Mouse (Mus musculus): ENCODE data around the gene Gm20696. TPM values are rescaled to one million over a fixed set of nuclear protein-coding genes. Genes with fewer than 3 reads are reported as not detected.

The Gm20696 gene
- polyA plus RNA-seq, 1 experiment, result not detected

DNA sequence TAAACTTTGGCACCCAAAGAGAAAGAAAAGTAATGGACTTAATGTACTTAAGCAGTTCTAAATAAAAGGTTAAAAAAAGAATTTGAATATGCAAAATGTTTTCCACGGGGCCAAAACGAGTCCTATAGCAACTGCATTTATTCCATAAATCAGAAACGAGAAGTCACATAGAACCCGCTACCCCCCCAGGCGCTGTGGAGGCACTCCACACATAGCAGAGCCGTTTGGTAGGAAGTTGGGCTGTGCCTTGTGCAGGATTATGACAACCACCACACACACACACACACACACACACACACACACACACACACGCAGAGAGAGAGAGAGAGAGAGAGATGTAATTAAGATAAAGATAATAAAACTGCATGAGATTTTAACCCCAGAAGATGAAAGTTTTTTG is 46.1 kb downstream of the Gm20696 start:
- Histone ChIP-seq H3K27me3 (ENCODE audit: control insufficient read depth) (no peaks in the 10 kb centered on the region), H3K4me3 (replicated peaks) (no peak overlapping the region), H3K9me3 (ENCODE audit: control insufficient read depth, low read length) (no peaks in the 10 kb centered on the region), H3K4me1 (ENCODE audit: control insufficient read depth) (no peaks in the 10 kb centered on the region), H3K36me3 (ENCODE audit: control insufficient read depth) (no peaks in the 10 kb centered on the region)
- TF ChIP-seq GATA1 (IDR thresholded peaks at IDR 0.05; ENCODE audit: low read length) (no peak), TAL1 (IDR thresholded peaks at IDR 0.05; ENCODE audit: low read length) (no peak)

DNA sequence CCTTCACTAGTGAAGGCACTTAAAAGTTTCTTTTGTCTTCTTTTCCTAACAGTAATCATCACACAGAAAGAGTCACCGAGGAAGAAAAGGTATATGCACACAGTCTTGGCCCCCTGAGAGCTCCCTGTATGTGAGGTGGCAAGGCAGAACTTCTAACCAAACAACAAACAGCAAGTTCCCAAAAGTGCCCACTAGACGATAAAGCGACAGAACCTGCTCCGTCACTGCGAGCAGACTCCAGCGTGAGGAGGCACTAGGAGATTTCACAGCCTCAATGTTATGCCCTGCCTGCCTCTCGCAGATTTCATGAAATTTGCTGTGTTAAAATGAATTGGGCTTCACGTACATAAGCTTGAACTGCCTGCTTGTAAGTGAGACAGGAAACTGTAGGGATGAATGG is 46.6 kb downstream of the Gm20696 start:
- H3K9me3 ChIP-seq (ENCODE audit: control insufficient read depth, low read length), result no peaks in the 10 kb centered on the region
- H3K4me3 ChIP-seq (replicated peaks), result no peak overlapping the region
- no peaks in the 10 kb centered on the region for H3K4me1 ChIP-seq (ENCODE audit: control insufficient read depth)
- no peaks in the 10 kb centered on the region for H3K36me3 ChIP-seq (ENCODE audit: control insufficient read depth)
- no peaks in the 10 kb centered on the region for H3K27me3 ChIP-seq (ENCODE audit: control insufficient read depth)
- TF ChIP-seq GATA1 (IDR thresholded peaks at IDR 0.05; ENCODE audit: low read length) (no peak), TAL1 (IDR thresholded peaks at IDR 0.05; ENCODE audit: low read length) (no peak)

DNA sequence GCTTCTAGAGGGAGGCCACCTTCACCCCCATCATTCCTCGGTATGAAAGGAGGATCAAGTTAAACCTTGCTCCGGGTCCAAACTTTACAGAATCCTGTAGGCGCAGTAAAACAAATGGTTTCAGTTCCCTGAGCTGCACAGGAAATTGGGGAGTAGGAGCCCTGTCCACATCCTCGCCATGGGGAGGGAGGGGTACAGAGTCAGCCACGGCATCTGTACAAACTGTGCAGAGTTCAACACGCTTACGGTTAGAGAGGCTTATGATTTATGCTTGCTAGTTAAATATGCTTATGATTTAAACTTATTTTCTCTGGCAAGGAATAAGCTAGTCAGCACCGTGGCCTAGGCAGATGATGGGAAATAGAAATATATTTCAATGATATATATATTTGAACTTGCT is 47.1 kb downstream of the Gm20696 start:
- Histone ChIP-seq H3K36me3 (ENCODE audit: control insufficient read depth) (no peaks in the 10 kb centered on the region), H3K4me1 (ENCODE audit: control insufficient read depth) (no peaks in the 10 kb centered on the region), H3K9me3 (ENCODE audit: control insufficient read depth, low read length) (no peaks in the 10 kb centered on the region), H3K4me3 (replicated peaks) (no peak overlapping the region), H3K27me3 (ENCODE audit: control insufficient read depth) (no peaks in the 10 kb centered on the region)
- TF ChIP-seq TAL1 (IDR thresholded peaks at IDR 0.05; ENCODE audit: low read length), result no peak
- TF ChIP-seq GATA1 (IDR thresholded peaks at IDR 0.05; ENCODE audit: low read length), result no peak

DNA sequence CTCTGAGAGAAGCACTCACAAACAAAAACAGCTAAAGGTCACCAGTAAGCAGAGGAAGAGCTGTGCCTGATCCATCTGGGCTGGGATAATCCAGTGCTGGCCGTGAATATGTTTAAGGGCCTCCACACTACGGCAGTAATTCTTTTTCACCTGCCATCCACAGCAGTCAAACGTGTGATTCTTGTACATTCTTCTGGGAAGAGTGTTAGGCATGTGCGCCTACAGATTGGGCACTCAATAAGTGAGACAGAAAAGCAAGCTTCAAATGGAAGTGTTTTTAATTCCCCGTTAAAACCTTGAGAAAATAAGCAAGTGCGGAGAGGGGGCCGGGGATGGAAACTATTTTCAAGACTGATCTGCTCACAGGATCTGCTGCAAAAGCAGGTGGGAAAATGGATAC is 48.7 kb downstream of the Gm20696 start:
- Histone ChIP-seq H3K36me3 (ENCODE audit: control insufficient read depth) (no peaks in the 10 kb centered on the region), H3K4me1 (ENCODE audit: control insufficient read depth) (no peaks in the 10 kb centered on the region), H3K27me3 (ENCODE audit: control insufficient read depth) (no peaks in the 10 kb centered on the region), H3K4me3 (replicated peaks) (no peak overlapping the region), H3K9me3 (ENCODE audit: control insufficient read depth, low read length) (no peaks in the 10 kb centered on the region)
- TF ChIP-seq GATA1 (IDR thresholded peaks at IDR 0.05; ENCODE audit: low read length) (no peak), TAL1 (IDR thresholded peaks at IDR 0.05; ENCODE audit: low read length) (no peak)

DNA sequence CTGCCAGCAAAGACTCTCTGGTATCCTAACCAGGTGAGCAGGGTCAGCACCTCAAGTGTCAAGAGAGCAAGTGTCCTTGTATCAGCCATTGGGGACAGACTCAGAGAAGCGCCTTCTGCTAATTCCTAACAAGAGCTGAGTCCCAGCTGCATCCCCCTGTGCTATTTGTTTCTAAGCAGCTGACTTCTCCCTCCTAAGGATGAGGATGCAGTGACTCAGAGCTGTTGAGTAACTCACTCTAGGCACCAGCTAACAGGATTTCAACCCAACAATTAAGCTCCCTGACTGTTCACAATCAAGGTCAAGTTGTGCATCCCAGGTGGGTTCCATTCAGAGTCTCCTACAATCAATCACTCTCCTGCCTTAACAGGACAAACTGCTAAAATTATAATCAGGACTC is 49.2 kb downstream of the Gm20696 start:
- H3K4me1 ChIP-seq (ENCODE audit: control insufficient read depth), result no peaks in the 10 kb centered on the region
- H3K9me3 ChIP-seq (ENCODE audit: control insufficient read depth, low read length), result no peaks in the 10 kb centered on the region
- TF ChIP-seq TAL1 (IDR thresholded peaks at IDR 0.05; ENCODE audit: low read length) (no peak), GATA1 (IDR thresholded peaks at IDR 0.05; ENCODE audit: low read length) (no peak)
- H3K4me3 ChIP-seq (replicated peaks), result no peak overlapping the region
- no peaks in the 10 kb centered on the region for H3K36me3 ChIP-seq (ENCODE audit: control insufficient read depth)
- H3K27me3 ChIP-seq (ENCODE audit: control insufficient read depth), result no peaks in the 10 kb centered on the region

DNA sequence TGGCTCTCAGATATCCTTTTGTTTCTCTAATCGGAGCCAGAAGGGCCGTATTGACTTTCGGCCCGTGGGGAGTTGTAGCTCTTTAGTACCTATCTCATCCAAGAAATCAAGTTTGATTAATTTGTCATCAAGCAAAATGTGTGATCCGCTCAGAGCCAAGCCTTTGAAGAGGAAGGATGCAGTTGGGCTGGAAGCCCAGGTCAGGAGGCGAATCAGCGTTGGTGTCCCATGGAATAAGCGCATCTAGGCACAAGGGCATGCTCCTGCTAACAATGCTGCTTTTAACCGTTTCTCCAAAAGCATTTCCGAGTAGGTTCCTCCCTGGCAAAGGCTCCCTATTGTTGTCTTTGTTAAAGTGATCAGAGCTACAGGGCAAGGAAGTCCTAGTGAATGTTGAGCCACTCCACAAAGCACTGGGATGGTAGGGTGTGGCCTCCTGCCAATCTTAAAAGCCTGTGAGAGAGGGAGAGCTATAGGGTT is 51.3 kb downstream of the Gm20696 start:
- H3K4me3 ChIP-seq (replicated peaks), result no peak overlapping the region

DNA sequence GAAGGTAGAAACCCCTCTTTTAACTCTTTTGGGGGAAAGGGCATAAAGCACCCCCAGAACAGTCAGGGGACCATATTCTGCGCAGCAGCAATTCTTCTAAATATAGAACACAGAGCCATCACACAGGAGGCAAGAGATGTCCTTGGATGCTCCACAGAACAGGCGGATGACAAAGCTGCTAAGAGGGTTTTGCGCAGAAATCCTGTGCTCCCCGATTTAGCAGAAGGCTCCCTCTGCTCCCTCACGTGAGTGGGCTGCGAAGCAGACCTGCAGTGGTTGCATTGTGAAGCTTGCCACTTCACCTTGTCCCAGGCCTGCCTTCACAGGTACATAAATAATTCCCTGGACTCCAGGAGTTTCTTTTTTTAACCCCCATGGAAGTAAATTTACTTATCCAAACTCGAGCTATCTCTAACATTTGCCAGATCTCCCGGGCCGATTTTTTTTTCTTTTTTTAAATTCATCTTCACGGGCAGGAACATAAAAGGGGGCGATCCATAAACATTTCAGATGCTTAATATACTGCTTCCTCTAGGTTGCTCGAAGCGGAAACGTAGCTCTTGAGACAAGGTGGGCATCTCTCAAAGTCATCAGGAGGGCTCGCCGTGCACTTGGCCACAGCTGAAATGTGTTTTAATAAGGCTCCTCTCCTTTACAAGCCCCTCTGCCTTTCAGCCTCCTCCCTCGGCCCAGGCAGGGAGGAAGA is 51.9 kb downstream of the Gm20696 start:
- Histone ChIP-seq H3K27me3 (ENCODE audit: control insufficient read depth) (no peaks in the 10 kb centered on the region), H3K4me1 (ENCODE audit: control insufficient read depth) (no peaks in the 10 kb centered on the region), H3K36me3 (ENCODE audit: control insufficient read depth) (no peaks in the 10 kb centered on the region), H3K4me3 (replicated peaks) (no peak overlapping the region), H3K9me3 (ENCODE audit: control insufficient read depth, low read length) (no peaks in the 10 kb centered on the region)
- TF ChIP-seq TAL1 (IDR thresholded peaks at IDR 0.05; ENCODE audit: low read length), result no peak

More for the DNA sequence above, 51.3 kb downstream of the Gm20696 start:
- Histone ChIP-seq H3K27me3 (ENCODE audit: control insufficient read depth) (no peaks in the 10 kb centered on the region), H3K36me3 (ENCODE audit: control insufficient read depth) (no peaks in the 10 kb centered on the region), H3K4me1 (ENCODE audit: control insufficient read depth) (no peaks in the 10 kb centered on the region), H3K9me3 (ENCODE audit: control insufficient read depth, low read length) (no peaks in the 10 kb centered on the region)
- TF ChIP-seq TAL1 (IDR thresholded peaks at IDR 0.05; ENCODE audit: low read length) (no peak), GATA1 (IDR thresholded peaks at IDR 0.05; ENCODE audit: low read length) (no peak)

DNA sequence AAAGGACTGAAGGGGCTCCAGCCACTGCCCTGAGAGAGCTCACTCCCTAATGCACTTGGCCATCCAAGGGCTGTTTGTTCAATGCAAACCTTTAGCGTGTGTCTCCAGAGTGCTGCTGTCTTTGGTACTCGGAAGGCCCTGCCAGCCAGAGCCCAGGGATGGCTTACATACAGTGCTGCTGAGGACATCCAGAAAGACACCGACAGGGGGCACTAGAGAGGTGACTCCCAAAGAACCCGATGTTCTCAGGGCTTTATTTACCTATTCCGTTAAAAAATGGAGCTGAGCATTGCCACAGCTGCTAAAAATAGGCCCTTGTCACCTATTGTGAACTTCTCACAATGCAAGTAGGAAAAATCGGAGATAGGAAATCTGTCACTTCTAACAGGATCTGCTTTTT is 54.7 kb downstream of the Gm20696 start:
- Histone ChIP-seq H3K27me3 (ENCODE audit: control insufficient read depth) (no peaks in the 10 kb centered on the region), H3K9me3 (ENCODE audit: control insufficient read depth, low read length) (no peaks in the 10 kb centered on the region), H3K4me3 (replicated peaks) (no peak overlapping the region), H3K4me1 (ENCODE audit: control insufficient read depth) (no peaks in the 10 kb centered on the region), H3K36me3 (ENCODE audit: control insufficient read depth) (no peaks in the 10 kb centered on the region)
- TF ChIP-seq TAL1 (IDR thresholded peaks at IDR 0.05; ENCODE audit: low read length) (no peak), GATA1 (IDR thresholded peaks at IDR 0.05; ENCODE audit: low read length) (no peak)

DNA sequence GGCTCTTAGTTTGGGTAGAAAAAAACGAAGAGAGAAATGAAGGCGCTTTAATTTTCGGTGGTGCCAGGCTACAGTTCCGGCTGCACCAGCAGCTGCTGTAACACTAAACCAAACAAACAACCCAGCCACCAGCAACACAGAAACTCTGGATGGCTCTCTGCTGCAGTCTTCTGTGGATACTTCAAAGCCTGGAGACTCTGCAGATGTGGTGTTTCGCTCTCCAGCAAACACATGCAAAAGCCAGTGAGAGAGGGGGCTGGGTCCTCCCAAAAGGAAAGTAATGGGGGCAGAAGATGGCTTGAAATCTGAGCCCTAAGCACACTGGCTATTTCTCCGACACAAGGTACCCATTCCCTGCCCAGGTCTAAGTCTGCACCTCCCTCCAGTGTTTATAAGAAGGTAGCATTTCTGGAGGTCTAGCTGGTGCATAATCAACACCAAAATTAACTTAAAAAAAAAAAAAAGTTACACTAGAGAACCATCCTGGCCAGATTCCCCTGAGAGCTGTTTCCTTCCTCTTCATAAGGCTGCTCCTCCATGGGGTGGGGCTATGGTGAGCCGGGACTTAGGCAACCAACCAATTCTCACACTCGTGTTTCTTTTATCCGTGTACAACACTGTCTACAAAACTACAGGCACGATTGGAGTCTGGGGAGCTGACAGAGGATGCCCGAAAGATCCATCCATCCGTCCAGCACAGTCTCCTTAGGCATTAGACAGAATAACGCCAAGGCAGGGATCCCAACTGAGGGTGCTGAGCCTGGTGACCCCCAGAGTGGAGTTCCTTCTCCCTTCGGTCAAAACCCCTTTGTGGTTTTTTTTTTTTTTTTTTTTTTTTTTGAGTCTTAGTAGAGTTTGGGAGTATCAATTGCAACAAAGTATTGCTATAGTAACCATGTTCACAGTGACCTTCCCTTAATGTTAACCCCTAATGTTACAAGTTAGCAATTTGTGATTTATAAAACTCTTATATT is 55.9 kb downstream of the Gm20696 start:
- no peak overlapping the region for H3K4me3 ChIP-seq (replicated peaks)
- no peaks in the 10 kb centered on the region for H3K4me1 ChIP-seq (ENCODE audit: control insufficient read depth)
- TF ChIP-seq GATA1 (IDR thresholded peaks at IDR 0.05; ENCODE audit: low read length) (no peak), TAL1 (IDR thresholded peaks at IDR 0.05; ENCODE audit: low read length) (no peak)
- H3K27me3 ChIP-seq (ENCODE audit: control insufficient read depth), result no peaks in the 10 kb centered on the region
- no peaks in the 10 kb centered on the region for H3K9me3 ChIP-seq (ENCODE audit: control insufficient read depth, low read length)
- H3K36me3 ChIP-seq (ENCODE audit: control insufficient read depth), result no peaks in the 10 kb centered on the region
